Comparison of ENCODE assay signal across 9 mouse cellular contexts in the genomic region with DNA sequence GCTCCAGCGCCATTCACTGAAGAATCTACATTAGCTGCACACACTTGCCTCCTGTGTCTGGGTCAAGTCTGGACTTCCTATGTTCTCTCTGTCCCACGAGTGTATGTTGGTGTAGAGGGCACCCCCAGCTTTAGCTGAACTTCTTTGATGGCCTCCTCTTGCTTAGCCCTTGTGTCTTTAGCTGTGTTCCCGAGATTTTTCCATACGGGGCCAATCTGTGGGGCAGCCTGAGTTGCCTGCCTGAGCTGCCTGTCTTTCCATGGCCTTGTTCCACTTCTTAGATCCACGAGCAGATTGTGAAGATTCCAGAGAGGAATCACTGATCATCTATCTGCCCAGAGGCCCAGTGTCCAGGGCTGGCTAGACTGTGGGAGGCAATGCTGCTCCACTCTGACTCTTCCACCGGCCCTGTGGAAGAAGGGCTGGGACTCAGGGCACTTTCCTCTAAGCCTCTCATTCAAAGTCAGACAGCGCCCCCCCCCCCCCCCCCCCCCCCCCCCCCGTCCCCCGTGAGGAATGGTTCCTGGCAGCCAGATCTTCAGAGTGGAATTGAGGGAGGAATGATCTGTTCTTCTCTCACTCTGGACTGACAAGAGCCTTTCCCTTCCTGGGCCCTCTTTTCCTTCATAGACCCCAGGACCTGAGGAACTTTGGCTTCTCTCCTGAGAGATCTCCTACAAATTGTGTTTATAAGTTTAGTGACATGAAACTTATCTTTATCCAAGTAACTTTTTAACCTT. TPM values are rescaled to one million over a fixed set of nuclear protein-coding genes. Genes with fewer than 3 reads are reported as not detected.
DNase-seq lines count a peak whose midpoint lies in the region; ATAC-seq and TF ChIP-seq lines count a peak whose summit lies in the region.
"Had no signal": no experiment of that assay in that cellular context is flagged by ENCODE, and none has a peak within 500 bp of the region (broad histone marks: within the 10 kb centered on the region; RNA-seq: fewer than 3 reads in every experiment).

No protein-coding gene starts in this region.

- peaks cover 4% of the 10 kb centered on the region for H3K4me1 ChIP-seq in liver, adult 2 months (ENCODE audit: control insufficient read depth, insufficient read depth, low read length)
- H3K4me1 ChIP-seq in heart, embryonic 12.5 days (replicated peaks), result peaks cover 5% of the 10 kb centered on the region; the same call in 1 of the 2 replicates
- H3K4me1 ChIP-seq in limb, embryonic 12.5 days (replicated peaks), result peaks cover 27% of the 10 kb centered on the region
- H3K4me1 ChIP-seq in neural tube, embryonic 15.5 days, result 0 out of 2 replicates have a peak, but pooled peaks cover 2% of the 10 kb centered on the region

- no peak overlapping the region for H3K4me3 ChIP-seq in liver, adult 2 months (ENCODE audit: insufficient read depth, low read depth, low read length)
- H3K4me3 ChIP-seq in heart, embryonic 12.5 days, result no peak overlapping the region
- H3K4me3 ChIP-seq in limb, embryonic 12.5 days (replicated peaks), result no peak overlapping the region
- no peak overlapping the region for H3K4me3 ChIP-seq in neural tube, embryonic 15.5 days (replicated peaks)

- no peaks in the 10 kb centered on the region for H3K36me3 ChIP-seq in liver, adult 2 months (ENCODE audit: control insufficient read depth, insufficient read depth, low read length)
- no peaks in the 10 kb centered on the region for H3K36me3 ChIP-seq in heart, embryonic 12.5 days
- no peaks in the 10 kb centered on the region for H3K36me3 ChIP-seq in limb, embryonic 12.5 days
- no peaks in the 10 kb centered on the region for H3K36me3 ChIP-seq in neural tube, embryonic 15.5 days

- H3K4me2 ChIP-seq in heart, embryonic 12.5 days, result peak overlapping the region; percentile 46
- peak overlapping the region; percentile 21 for H3K4me2 ChIP-seq in limb, embryonic 12.5 days
- H3K4me2 ChIP-seq in neural tube, embryonic 15.5 days, result no peak overlapping the region

- WGBS in liver, adult 2 months, result 61% methylated on average over 6 of the region's 9 CpGs
- WGBS in heart, embryonic 12.5 days, result 37% methylated on average over 6 of the region's 9 CpGs
- 30% methylated on average over 6 of the region's 9 CpGs for WGBS in limb, embryonic 12.5 days
- WGBS in neural tube, embryonic 15.5 days, result 41% methylated on average over 6 of the region's 9 CpGs

- H3K9me3 ChIP-seq in heart, embryonic 12.5 days (replicated peaks), result no peaks in the 10 kb centered on the region
- 0 out of 2 replicates have a peak, but pooled peaks cover 3% of the 10 kb centered on the region for H3K9me3 ChIP-seq in limb, embryonic 12.5 days
- H3K9me3 ChIP-seq in neural tube, embryonic 15.5 days (replicated peaks), result no peaks in the 10 kb centered on the region

- H3K79me2 ChIP-seq in liver, adult 2 months (ENCODE audit: control insufficient read depth, insufficient read depth, low read length), result no peaks in the 10 kb centered on the region

- H3K27ac ChIP-seq in liver, adult 2 months (replicated peaks; ENCODE audit: insufficient read depth, low read depth, low read length), result 0 out of 2 replicates have a peak overlapping the region, but pooled peaks have one; percentile 27
- peak overlapping the region; percentile 59 for H3K27ac ChIP-seq in heart, embryonic 12.5 days (ENCODE audit: poor library complexity, severe bottlenecking)
- H3K27ac ChIP-seq in limb, embryonic 12.5 days, result peak overlapping the region; percentile 84
- peak overlapping the region; percentile 72 for H3K27ac ChIP-seq in neural tube, embryonic 15.5 days (replicated peaks)

- TF ChIP-seq CTCF in liver, adult 2 months (IDR thresholded peaks at IDR 0.05; ENCODE audit: low read depth, low read length), result no peak

- H3K27me3 ChIP-seq in liver, adult 2 months (ENCODE audit: control insufficient read depth, insufficient read depth, low read length), result no peaks in the 10 kb centered on the region
- H3K27me3 ChIP-seq in heart, embryonic 12.5 days (replicated peaks), result no peaks in the 10 kb centered on the region
- H3K27me3 ChIP-seq in limb, embryonic 12.5 days, result no peaks in the 10 kb centered on the region
- no peaks in the 10 kb centered on the region for H3K27me3 ChIP-seq in neural tube, embryonic 15.5 days (replicated peaks)

- ATAC-seq in heart, embryonic 12.5 days (ENCODE audit: insufficient number of reproducible peaks, low FRiP score), result no peak
- peak; percentile 16; the same call in 1 of the 2 replicates for ATAC-seq in limb, embryonic 12.5 days (ENCODE audit: insufficient number of reproducible peaks, insufficient read depth, low FRiP score, low TSS enrichment, low read depth)
- no peak for ATAC-seq in neural tube, embryonic 15.5 days (ENCODE audit: low FRiP score)

- no peak overlapping the region for H3K9ac ChIP-seq in liver, adult 2 months (ENCODE audit: low read depth, low read length)
- no peak overlapping the region; the same call in 1 of the 2 replicates for H3K9ac ChIP-seq in heart, embryonic 12.5 days
- H3K9ac ChIP-seq in limb, embryonic 12.5 days (replicated peaks), result no peak overlapping the region; the same call in 1 of the 2 replicates
- H3K9ac ChIP-seq in neural tube, embryonic 15.5 days (replicated peaks), result no peak overlapping the region

- TF ChIP-seq POLR2A in liver, adult 2 months (IDR thresholded peaks at IDR 0.05; ENCODE audit: extremely low read depth, insufficient read depth, low read length), result no peak

- peak; percentile 21 for DNase-seq in liver, adult 2 months (ENCODE audit: extremely low read depth, low read depth, low spot score)
- DNase-seq in liver, result no peak
- DNase-seq in cerebellum, postnatal 4 days (ENCODE audit: low spot score in 2 of 2), result no peak
- DNase-seq in layer of hippocampus, postnatal 25 days (ENCODE audit: extremely low spot score in 1 of 2, low spot score in 1 of 2), result no peak
- no peak for DNase-seq in adrenal gland, adult 18-20 months (ENCODE audit: low spot score in 2 of 2)
- DNase-seq: thymus, adult 2 months had no signal

RNA-seq across cellular contexts. Expression of a gene that starts 12.1 kb away (rescaled TPM):
- total RNA-seq in liver, adult 2 months (2014; rRNA removed), result not detected in 2 replicates
- polyA plus RNA-seq in liver, adult 2 months (2012; rRNA removed), result not detected in 2 replicates
- polyA plus RNA-seq in heart, embryonic 12.5 days (2016; fragmentation: Nextera tagmentation; extraction: Ambion mirVana), result not detected in 2 replicates
- not detected in 2 replicates for polyA plus RNA-seq in limb, embryonic 12.5 days (2016; fragmentation: Nextera tagmentation; extraction: Ambion mirVana)
- polyA plus RNA-seq in neural tube, embryonic 15.5 days (2015; fragmentation: Nextera tagmentation; extraction: Ambion mirVana), result not detected in 2 replicates
- not detected for total RNA-seq in layer of hippocampus, postnatal 25 days (2021)
- not detected for total RNA-seq in adrenal gland, adult 18-20 months (2021)
- polyA plus RNA-seq: thymus, adult 2 months had no signal

RNA-seq across cellular contexts. Expression of a gene that starts 19.9 kb away (rescaled TPM):
- total RNA-seq in liver, adult 2 months (2014; rRNA removed), result 0.09 TPM in 1 of 2 replicates, not detected in the other
- polyA plus RNA-seq in liver, adult 2 months (2012; rRNA removed), result 0.04 and 0.10 TPM in 2 replicates
- polyA plus RNA-seq in heart, embryonic 12.5 days (2016; fragmentation: Nextera tagmentation; extraction: Ambion mirVana), result 2.0 and 2.5 TPM in 2 replicates
- 37.3 and 40.1 TPM in 2 replicates for polyA plus RNA-seq in limb, embryonic 12.5 days (2016; fragmentation: Nextera tagmentation; extraction: Ambion mirVana)
- polyA plus RNA-seq in neural tube, embryonic 15.5 days (2015; fragmentation: Nextera tagmentation; extraction: Ambion mirVana), result 39.3 and 51.2 TPM in 2 replicates
- 10 to 100 TPM; 80.7 to 96.2 TPM for total RNA-seq in layer of hippocampus, postnatal 25 days (2021)
- total RNA-seq in adrenal gland, adult 18-20 months (2021), result 1 to 10 TPM; 1.3 to 2.7 TPM

RNA-seq across cellular contexts. Expression of a gene that starts 23.3 kb away (rescaled TPM):
- 0.81 and 0.83 TPM in 2 replicates for total RNA-seq in liver, adult 2 months (2014; rRNA removed)
- 0.72 and 1.7 TPM in 2 replicates for polyA plus RNA-seq in liver, adult 2 months (2012; rRNA removed)
- polyA plus RNA-seq in heart, embryonic 12.5 days (2016; fragmentation: Nextera tagmentation; extraction: Ambion mirVana), result not detected in 2 replicates
- not detected in 2 replicates for polyA plus RNA-seq in limb, embryonic 12.5 days (2016; fragmentation: Nextera tagmentation; extraction: Ambion mirVana)
- 1.7 and 1.8 TPM in 2 replicates for polyA plus RNA-seq in neural tube, embryonic 15.5 days (2015; fragmentation: Nextera tagmentation; extraction: Ambion mirVana)
- not detected for total RNA-seq in layer of hippocampus, postnatal 25 days (2021)
- total RNA-seq in adrenal gland, adult 18-20 months (2021), result under 1 TPM; 0.64 to 0.66 TPM

RNA-seq across cellular contexts. Expression of a gene that starts 30.5 kb away (rescaled TPM):
- 296 and 392 TPM in 2 replicates for total RNA-seq in liver, adult 2 months (2014; rRNA removed)
- polyA plus RNA-seq in liver, adult 2 months (2012; rRNA removed), result 848 and 1,254 TPM in 2 replicates
- polyA plus RNA-seq in heart, embryonic 12.5 days (2016; fragmentation: Nextera tagmentation; extraction: Ambion mirVana), result 41.8 and 41.9 TPM in 2 replicates
- polyA plus RNA-seq in limb, embryonic 12.5 days (2016; fragmentation: Nextera tagmentation; extraction: Ambion mirVana), result 56.5 and 68.6 TPM in 2 replicates
- 50.1 and 243 TPM in 2 replicates for polyA plus RNA-seq in neural tube, embryonic 15.5 days (2015; fragmentation: Nextera tagmentation; extraction: Ambion mirVana)
- total RNA-seq in layer of hippocampus, postnatal 25 days (2021), result 10 to 100 TPM; 11.9 to 13.8 TPM
- total RNA-seq in adrenal gland, adult 18-20 months (2021), result 100 to 1,000 TPM in 1 of 2 experiments, 10 to 100 TPM in 1; 94.2 to 155 TPM

RNA-seq across cellular contexts. Expression of a gene that starts 37.0 kb away (rescaled TPM):
- 0.60 and 0.83 TPM in 2 replicates for total RNA-seq in liver, adult 2 months (2014; rRNA removed)
- polyA plus RNA-seq in liver, adult 2 months (2012; rRNA removed), result 1.9 and 2.0 TPM in 2 replicates
- polyA plus RNA-seq in heart, embryonic 12.5 days (2016; fragmentation: Nextera tagmentation; extraction: Ambion mirVana), result 0.41 and 0.50 TPM in 2 replicates
- 14.6 and 14.9 TPM in 2 replicates for polyA plus RNA-seq in limb, embryonic 12.5 days (2016; fragmentation: Nextera tagmentation; extraction: Ambion mirVana)
- polyA plus RNA-seq in neural tube, embryonic 15.5 days (2015; fragmentation: Nextera tagmentation; extraction: Ambion mirVana), result 0.18 and 8.4 TPM in 2 replicates
- total RNA-seq in layer of hippocampus, postnatal 25 days (2021), result not detected
- 1 to 10 TPM; 1.8 to 3.3 TPM for total RNA-seq in adrenal gland, adult 18-20 months (2021)

Comparison
In these comparisons a context has a peak if more than half of its experiments do, and no peak if none do; other contexts are left out.
1. H3K27ac ChIP-seq: peak in every context shown above with its lines; median percentile 84 in limb, embryonic 12.5 days; 72 in neural tube, embryonic 15.5 days; 59 in heart, embryonic 12.5 days; 27 in liver, adult 2 months.
2. RNA of a gene that starts 19.9 kb away (polyA plus RNA-seq): 39.3 to 51.2 TPM in neural tube, embryonic 15.5 days and 37.3 to 40.1 TPM in limb, embryonic 12.5 days; 2.0 to 2.5 TPM in heart, embryonic 12.5 days and 0.04 to 0.10 TPM in liver, adult 2 months; every median in the first group is over 10 times any median in the second.